Mouse (Mus musculus): Measurements from ENCODE around the gene Cd276.

DNA sequence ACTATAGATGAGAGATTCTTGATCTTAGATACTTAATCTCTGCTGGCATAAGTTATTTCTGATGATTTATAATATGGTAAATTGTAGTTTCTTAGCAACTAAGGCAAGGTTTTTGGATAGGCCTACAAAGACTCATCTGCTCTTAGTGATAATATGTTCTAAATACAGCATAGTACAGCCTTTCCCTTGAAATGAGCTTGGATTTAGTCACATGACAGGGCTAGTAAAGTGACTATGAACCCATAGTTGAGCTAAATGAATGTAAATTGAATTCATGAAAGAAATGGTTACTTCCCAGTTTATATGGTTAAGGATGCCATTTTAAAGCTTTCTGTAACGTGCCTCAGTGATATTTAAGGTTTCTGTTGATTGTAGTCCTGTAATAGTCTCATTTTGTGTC is 29.1 kb upstream of the Cd276 start:
- no peak for TF ChIP-seq ZNF384 (IDR thresholded peaks at IDR 0.05; ENCODE audit: low read depth, low read length)
- TF ChIP-seq CHD2 (IDR thresholded peaks at IDR 0.05; ENCODE audit: low read depth, low read length) = no peak
- no peak for TF ChIP-seq ZC3H11A (IDR thresholded peaks at IDR 0.05; ENCODE audit: borderline replicate concordance, low read depth, low read length)
- TF ChIP-seq MAFK (IDR thresholded peaks at IDR 0.05; ENCODE audit: insufficient read depth, low read depth, low read length) = no peak

All from ES-E14 (cell line).